Comparison of ENCODE assay signal across 10 mouse cellular contexts in the genomic region with DNA sequence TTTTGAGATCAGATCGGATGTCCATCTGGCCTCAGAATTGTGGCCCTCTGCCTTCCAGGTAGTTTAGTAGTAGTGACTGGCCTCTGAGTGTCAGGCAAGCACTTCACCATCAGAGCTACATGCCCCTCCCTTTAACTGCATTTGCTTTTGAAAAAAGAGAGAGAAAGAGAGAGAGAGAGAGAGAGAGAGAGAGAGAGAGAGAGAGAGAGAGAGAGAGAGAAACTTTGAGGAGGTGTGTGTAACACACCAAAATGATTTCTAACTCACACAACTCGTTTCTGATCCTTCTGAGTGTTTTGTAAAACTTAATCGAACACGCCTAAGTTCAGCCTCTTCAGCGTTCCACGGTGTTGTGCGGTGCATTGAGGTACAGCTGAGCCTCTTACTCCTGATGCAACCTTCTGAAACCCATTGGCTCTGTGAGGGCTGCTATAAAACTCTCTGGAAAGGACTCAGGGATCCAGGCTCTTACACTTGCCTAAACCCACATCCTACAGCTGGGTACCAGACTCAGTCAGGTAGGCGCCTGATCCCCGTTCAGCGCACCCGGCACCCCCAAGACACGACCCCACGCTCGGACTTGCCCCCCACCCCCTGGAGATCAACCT. TPM values are rescaled to one million over a fixed set of nuclear protein-coding genes. Genes with fewer than 3 reads are reported as not detected.
DNase-seq lines count a peak whose midpoint lies in the region; ATAC-seq and TF ChIP-seq lines count a peak whose summit lies in the region.
"Had no signal": no experiment of that assay in that cellular context is flagged by ENCODE, and none has a peak within 500 bp of the region (broad histone marks: within the 10 kb centered on the region; RNA-seq: fewer than 3 reads in every experiment).

No protein-coding gene starts in this region.

- DNase-seq in testis, postnatal 14 days (ENCODE audit: low spot score): no peak
- DNase-seq in forebrain, embryonic 14.5 days (ENCODE audit: low spot score): no peak
- DNase-seq in left cerebral cortex, postnatal 10 days (ENCODE audit: extremely low spot score in 1 of 2, low spot score in 2 of 2): no peak
- no peak for DNase-seq in urinary bladder, adult 18-20 months (ENCODE audit: low spot score in 2 of 2)
- no peak for DNase-seq in B cell, adult 2 months
- DNase-seq in adrenal gland, adult 8-10 months: no peak

- H3K9me3 ChIP-seq in forebrain, embryonic 14.5 days (replicated peaks; ENCODE audit: control insufficient read depth, low read length): no peaks in the 10 kb centered on the region
- no peaks in the 10 kb centered on the region for H3K9me3 ChIP-seq in liver, embryonic 15.5 days (replicated peaks)

- peaks cover 11% of the 10 kb centered on the region for H3K4me1 ChIP-seq in testis, adult 2 months (ENCODE audit: control insufficient read depth, insufficient read depth, low read length)
- 0 out of 2 replicates have a peak, but pooled peaks cover 2% of the 10 kb centered on the region for H3K4me1 ChIP-seq in forebrain, embryonic 14.5 days (ENCODE audit: control insufficient read depth, insufficient read depth, low read length)
- peaks cover 13% of the 10 kb centered on the region for H3K4me1 ChIP-seq in liver, embryonic 15.5 days (replicated peaks)

- intact Hi-C loops in left cerebral cortex, postnatal 10 days (cut with DNase I): no loop called here

- 4% methylated on average over 14 of the region's 14 CpGs for WGBS in forebrain, embryonic 14.5 days
- 3% methylated on average over 14 of the region's 14 CpGs for WGBS in liver, embryonic 15.5 days (ENCODE audit: insufficient replicate concordance)

- H3K27ac ChIP-seq in testis, adult 2 months (ENCODE audit: control insufficient read depth, insufficient read depth, low read depth, low read length): no peak overlapping the region
- H3K27ac ChIP-seq in forebrain, embryonic 14.5 days (ENCODE audit: low read depth, low read length): no peak overlapping the region
- no peak overlapping the region for H3K27ac ChIP-seq in liver, embryonic 15.5 days (replicated peaks)
- H3K27ac ChIP-seq: macrophage had no signal

- ATAC-seq in forebrain, embryonic 14.5 days: no peak
- no peak for ATAC-seq in liver, embryonic 15.5 days (ENCODE audit: insufficient read depth)

- no peak overlapping the region for H3K9ac ChIP-seq in forebrain, embryonic 14.5 days (ENCODE audit: low read length)
- H3K9ac ChIP-seq in liver, embryonic 15.5 days: no peak overlapping the region

- TF ChIP-seq CTCF in testis, adult 2 months (IDR thresholded peaks at IDR 0.05; ENCODE audit: control insufficient read depth, insufficient read depth, insufficient replicate concordance, low read depth, low read length): no peak

- H3K36me3 ChIP-seq in testis, adult 2 months (ENCODE audit: control insufficient read depth, insufficient read depth, low read length): no peaks in the 10 kb centered on the region
- no peaks in the 10 kb centered on the region for H3K36me3 ChIP-seq in forebrain, embryonic 14.5 days (ENCODE audit: control insufficient read depth, insufficient read depth, low read length)
- no peaks in the 10 kb centered on the region for H3K36me3 ChIP-seq in liver, embryonic 15.5 days (replicated peaks)

- H3K4me3 ChIP-seq in testis, adult 2 months (ENCODE audit: control insufficient read depth, low read depth, low read length): peak overlapping the region; percentile 52
- peak overlapping the region; percentile 11; the same call in 1 of the 2 replicates for H3K4me3 ChIP-seq in forebrain, embryonic 14.5 days (ENCODE audit: low read depth, low read length)
- H3K4me3 ChIP-seq in liver, embryonic 15.5 days (replicated peaks): peak overlapping the region; percentile 23; the same call in 1 of the 2 replicates

- peak overlapping the region; percentile 35; the same call in 1 of the 2 replicates for H3K4me2 ChIP-seq in forebrain, embryonic 14.5 days (ENCODE audit: low read length)
- H3K4me2 ChIP-seq in liver, embryonic 15.5 days: 0 out of 2 replicates have a peak overlapping the region, but pooled peaks have one; percentile 37

- no peaks in the 10 kb centered on the region; the same call in 1 of the 2 replicates for H3K27me3 ChIP-seq in testis, adult 2 months (ENCODE audit: control insufficient read depth, insufficient read depth, low read length)
- H3K27me3 ChIP-seq in forebrain, embryonic 14.5 days (replicated peaks; ENCODE audit: control insufficient read depth, insufficient read depth, low read length): peaks cover 63% of the 10 kb centered on the region
- peaks cover 87% of the 10 kb centered on the region for H3K27me3 ChIP-seq in liver, embryonic 15.5 days

- TF ChIP-seq POLR2A in testis, adult 2 months (IDR thresholded peaks at IDR 0.05; ENCODE audit: control insufficient read depth, low read depth, low read length): no peak

RNA-seq across cellular contexts. Expression of a gene that starts 0.6 kb away (rescaled TPM):
- polyA plus RNA-seq in testis, adult 2 months (2012; rRNA removed): 0.35 and 0.77 TPM in 2 replicates
- not detected in 2 replicates for polyA plus RNA-seq in forebrain, embryonic 14.5 days (2014; fragmentation: Nextera tagmentation; extraction: Ambion mirVana)
- 0.17 and 0.20 TPM in 2 replicates for polyA plus RNA-seq in liver, embryonic 15.5 days (2015; fragmentation: Nextera tagmentation; extraction: Ambion mirVana)
- not detected for total RNA-seq in left cerebral cortex, postnatal 10 days (2021)
- total RNA-seq in adrenal gland, adult 8-10 months (2022): not detected
- total RNA-seq: adrenal gland, adult 2 months had no signal
- polyA plus RNA-seq: adrenal gland, adult 2 months had no signal
